Mouse (Mus musculus) spleen, adult 2 months (tissue): ENCODE results near the gene Gtpbp3.

ENCODE experiments used
- CTCF ChIP-seq: fragments of 200-500 bp; IDR thresholded peaks from 2 replicates; pipeline ENCODE4 v1.5.1; 2011; ENCODE audit warnings: mild to moderate bottlenecking, inconsistent platforms; ENCODE audit not compliant: insufficient read depth, insufficient read length, insufficient replicate concordance; ENCODE audit errors: extremely low read depth
- POLR2A ChIP-seq: fragments of 200-500 bp; IDR thresholded peaks from 2 replicates; pipeline ENCODE4 v1.6.1; 2011; ENCODE audit warnings: low read depth, low read length, inconsistent platforms

DNA sequence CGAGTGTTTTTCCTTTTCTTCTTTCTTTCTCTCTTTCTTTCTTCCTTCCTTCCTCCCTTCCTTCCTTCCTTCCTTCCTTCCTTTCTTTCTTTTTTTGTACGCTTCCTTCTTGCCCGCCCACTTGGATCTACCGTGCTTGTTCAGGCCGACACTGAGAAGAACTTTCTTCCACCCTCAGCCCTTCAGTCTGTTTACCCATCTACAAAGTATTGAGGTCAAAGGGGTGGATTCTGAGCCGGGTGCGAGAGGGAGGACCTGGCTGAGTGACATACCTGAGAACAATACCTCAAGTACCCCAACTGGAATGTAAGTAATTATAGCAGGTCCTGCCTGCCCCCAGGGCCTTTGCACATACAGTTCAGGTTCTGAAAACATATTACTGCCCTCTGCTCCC, 1.8 kb upstream of the Gtpbp3 start:
- TF ChIP-seq CTCF (no peak), POLR2A (no peak)
